Mouse (Mus musculus) forebrain, embryonic 11.5 days (tissue): Measurements from ENCODE around the gene Cwc22. TPM values are rescaled to one million over a fixed set of nuclear protein-coding genes. Genes with fewer than 3 reads are reported as not detected.

ENCODE experiments used
- ATAC-seq: fragments of 200-750 bp; cut with Nextera tagmentation; replicated peaks from 2 replicates; pipeline ENCODE4 v1.8.0; 2017; ENCODE audit warnings: moderate TSS enrichment; ENCODE audit not compliant: low FRiP score
- DNase-seq: peaks from one replicate; pipeline ENCODE4 v3.0.0-alpha.2; 2017; ENCODE audit warnings: low spot score
- H3K27ac ChIP-seq: fragments of 300-500 bp; sonication (generic); 2 replicates; pipeline ENCODE4 v1.5.1; 2014; ENCODE audit warnings: low read depth, low read length
- H3K27me3 ChIP-seq: fragments of 300-500 bp; sonication (generic); 2 replicates; pipeline ENCODE4 v1.6.1; 2014; ENCODE audit warnings: mild to moderate bottlenecking, low read length, mixed read lengths; ENCODE audit not compliant: control insufficient read depth, insufficient read depth
- H3K36me3 ChIP-seq: fragments of 300-500 bp; sonication (generic); 2 replicates; pipeline ENCODE4 v1.6.1; 2014; ENCODE audit warnings: mild to moderate bottlenecking, low read length, moderate library complexity, mixed read lengths; ENCODE audit not compliant: control insufficient read depth, insufficient read depth
- H3K4me1 ChIP-seq: fragments of 300-500 bp; sonication (generic); replicated peaks from 2 replicates; pipeline ENCODE4 v1.6.1; 2014; ENCODE audit warnings: low read length, mixed read lengths; ENCODE audit not compliant: control insufficient read depth, insufficient read depth
- H3K4me2 ChIP-seq: fragments of 300-500 bp; sonication (generic); 2 replicates; pipeline ENCODE4 v1.6.1; 2014; ENCODE audit warnings: low read depth, mild to moderate bottlenecking, low read length, moderate library complexity, mixed read lengths; ENCODE audit not compliant: severe bottlenecking
- H3K4me3 ChIP-seq: fragments of 300-500 bp; sonication (generic); 2 replicates; pipeline ENCODE4 v1.5.1; 2014; ENCODE audit warnings: low read depth, low read length
- H3K9ac ChIP-seq: fragments of 300-500 bp; sonication (generic); 2 replicates; pipeline ENCODE4 v1.6.1; 2014; ENCODE audit warnings: low read length
- H3K9me3 ChIP-seq: fragments of 300-500 bp; sonication (generic); 2 replicates; pipeline ENCODE4 v1.6.1; 2016; ENCODE audit warnings: low read length, mixed read lengths; ENCODE audit not compliant: control insufficient read depth
- WGBS: fragments of 180-500 bp; shearing (Covaris S2); extraction: QIAGEN DNeasy Blood & Tissue Kit; methylation state at CpG from one replicate; pipeline ENCODE4 v1.1.7; 2014; 5-methylcytosine and 5-hydroxymethylcytosine counted together
- polyA plus RNA-seq: library from polyadenylated mRNA; unstranded; fragments of >200 nt; fragmentation: Nextera tagmentation; extraction: Ambion mirVana; gene quantifications from 2 replicates; pipeline ENCODE4 v1.2.1, GENCODE M21; 2014

Cwc22 gene
- polyA plus RNA-seq, 1 experiment from 2014 or later, result 37.4 TPM

GRCm38 (mm10) chr2:77903979-77904378 is 42.2 kb downstream of the Cwc22 start:
- Histone ChIP-seq H3K4me3 (no peak overlapping the region), H3K4me2 (no peak overlapping the region), H3K4me1 (no peaks in the 10 kb centered on the region), H3K9me3 (no peaks in the 10 kb centered on the region), H3K36me3 (peaks cover 9% of the 10 kb centered on the region; the same call in 1 of the 2 replicates), H3K27me3 (no peaks in the 10 kb centered on the region), H3K9ac (no peak overlapping the region), H3K27ac (no peak overlapping the region)
- DNase-seq (no peak), ATAC-seq (no peak)
- WGBS, result 96% methylated on average over 9 of the region's 9 CpGs

- WGBS, result 95% methylated on average over 3 of the region's 3 CpGs
These were observed 43.1 kb downstream of the Cwc22 start for GRCm38 (mm10) chr2:77903098-77903497.

GRCm38 (mm10) chr2:77901269-77901668 is 44.9 kb downstream of the Cwc22 start:
- Histone ChIP-seq H3K9ac (no peak overlapping the region), H3K27ac (no peak overlapping the region), H3K36me3 (peaks cover 9% of the 10 kb centered on the region; the same call in 1 of the 2 replicates), H3K4me2 (no peak overlapping the region), H3K27me3 (no peaks in the 10 kb centered on the region), H3K4me1 (no peaks in the 10 kb centered on the region), H3K9me3 (no peaks in the 10 kb centered on the region), H3K4me3 (no peak overlapping the region)
- DNase-seq (no peak), ATAC-seq (no peak)
- WGBS, result 92% methylated on average over 5 of the region's 5 CpGs

More at GRCm38 (mm10) chr2:77903098-77903497, 43.1 kb downstream of the Cwc22 start:
- Histone ChIP-seq H3K27me3 (no peaks in the 10 kb centered on the region), H3K4me3 (no peak overlapping the region), H3K36me3 (peaks cover 9% of the 10 kb centered on the region; the same call in 1 of the 2 replicates), H3K9ac (no peak overlapping the region), H3K4me1 (no peaks in the 10 kb centered on the region), H3K27ac (no peak overlapping the region), H3K9me3 (no peaks in the 10 kb centered on the region), H3K4me2 (no peak overlapping the region)
- no peak for ATAC-seq
- DNase-seq, result no peak

- WGBS, result 97% methylated on average over 5 of the region's 5 CpGs
These were observed 45.4 kb downstream of the Cwc22 start for GRCm38 (mm10) chr2:77900741-77901140.

GRCm38 (mm10) chr2:77900111-77900510 is 46.1 kb downstream of the Cwc22 start:
- H3K27ac ChIP-seq, result no peak overlapping the region
- DNase-seq (no peak), ATAC-seq (no peak)
- no peak overlapping the region for H3K4me2 ChIP-seq
- H3K4me1 ChIP-seq, result no peaks in the 10 kb centered on the region
- no peaks in the 10 kb centered on the region for H3K9me3 ChIP-seq
- H3K36me3 ChIP-seq, result peaks cover 8% of the 10 kb centered on the region; the same call in 1 of the 2 replicates
- H3K4me3 ChIP-seq, result no peak overlapping the region
- WGBS, result 86% methylated on average over 2 of the region's 2 CpGs
- no peak overlapping the region for H3K9ac ChIP-seq
- H3K27me3 ChIP-seq, result no peaks in the 10 kb centered on the region

More at GRCm38 (mm10) chr2:77900741-77901140, 45.4 kb downstream of the Cwc22 start:
- ATAC-seq, result no peak
- Histone ChIP-seq H3K4me2 (no peak overlapping the region), H3K4me1 (no peaks in the 10 kb centered on the region), H3K9me3 (no peaks in the 10 kb centered on the region), H3K27me3 (no peaks in the 10 kb centered on the region), H3K36me3 (peaks cover 9% of the 10 kb centered on the region; the same call in 1 of the 2 replicates), H3K4me3 (no peak overlapping the region), H3K27ac (no peak overlapping the region), H3K9ac (no peak overlapping the region)
- no peak for DNase-seq

- H3K9ac ChIP-seq, result no peak overlapping the region
- no peak for DNase-seq
- H3K4me2 ChIP-seq, result no peak overlapping the region
- H3K9me3 ChIP-seq, result no peaks in the 10 kb centered on the region
- no peak overlapping the region for H3K27ac ChIP-seq
- H3K36me3 ChIP-seq, result peaks cover 3% of the 10 kb centered on the region; the same call in 1 of the 2 replicates
- H3K4me3 ChIP-seq, result no peak overlapping the region
- no peaks in the 10 kb centered on the region for H3K4me1 ChIP-seq
- no peak for ATAC-seq
- H3K27me3 ChIP-seq, result no peaks in the 10 kb centered on the region
- WGBS, result 97% methylated on average over 2 of the region's 2 CpGs
These were observed 47.7 kb downstream of the Cwc22 start for GRCm38 (mm10) chr2:77898436-77898835.

GRCm38 (mm10) chr2:77897988-77898387 is 48.2 kb downstream of the Cwc22 start:
- Histone ChIP-seq H3K36me3 (no peaks in the 10 kb centered on the region; the same call in 1 of the 2 replicates), H3K4me2 (no peak overlapping the region)
- 89% methylated on average over 5 of the region's 5 CpGs for WGBS

GRCm38 (mm10) chr2:77897558-77897899 is 48.6 kb downstream of the Cwc22 start:
- no peaks in the 10 kb centered on the region for H3K27me3 ChIP-seq
- no peak overlapping the region for H3K27ac ChIP-seq
- ATAC-seq (no peak), DNase-seq (no peak)
- H3K4me2 ChIP-seq, result no peak overlapping the region
- no peak overlapping the region for H3K4me3 ChIP-seq
- H3K4me1 ChIP-seq, result no peaks in the 10 kb centered on the region
- no peaks in the 10 kb centered on the region for H3K9me3 ChIP-seq
- 92% methylated on average over 3 of the region's 3 CpGs for WGBS
- H3K9ac ChIP-seq, result no peak overlapping the region
- H3K36me3 ChIP-seq, result no peaks in the 10 kb centered on the region; the same call in 1 of the 2 replicates

More at GRCm38 (mm10) chr2:77897988-77898387, 48.2 kb downstream of the Cwc22 start:
- DNase-seq, result no peak
- Histone ChIP-seq H3K4me3 (no peak overlapping the region), H3K9ac (no peak overlapping the region), H3K4me1 (no peaks in the 10 kb centered on the region), H3K27ac (no peak overlapping the region), H3K9me3 (no peaks in the 10 kb centered on the region), H3K27me3 (no peaks in the 10 kb centered on the region)
- no peak for ATAC-seq

GRCm38 (mm10) chr2:77896843-77897557 is 49.2 kb downstream of the Cwc22 start:
- no peak overlapping the region for H3K27ac ChIP-seq
- no peak overlapping the region for H3K4me3 ChIP-seq
- no peak overlapping the region for H3K9ac ChIP-seq
- no peaks in the 10 kb centered on the region for H3K4me1 ChIP-seq
- no peak for ATAC-seq
- no peak for DNase-seq
- no peaks in the 10 kb centered on the region for H3K27me3 ChIP-seq
- WGBS, result 95% methylated on average over 12 of the region's 12 CpGs
- H3K9me3 ChIP-seq, result no peaks in the 10 kb centered on the region
- no peak overlapping the region for H3K4me2 ChIP-seq
- no peaks in the 10 kb centered on the region; the same call in 1 of the 2 replicates for H3K36me3 ChIP-seq
